Mouse (Mus musculus) MEL (cell line): ENCODE results near the gene Rnf167.

Experiments
- CTCF ChIP-seq, 3 experiments: IDR thresholded peaks in 2 of 3; conservative IDR thresholded peaks in 1 of 3; 2 replicates each; pipeline ENCODE4 v1.5.1; 2011 to 2012; ENCODE audit warnings: low read length in 3 of 3, low read depth in 2 of 3, mild to moderate bottlenecking in 2 of 3, improper control_type of control experiment in 1 of 3, inconsistent platforms in 1 of 3, mixed read lengths in 1 of 3, moderate library complexity in 1 of 3; ENCODE audit not compliant: control insufficient read depth in 1 of 3, insufficient read depth in 1 of 3, poor library complexity in 1 of 3, severe bottlenecking in 1 of 3
- E2F4 ChIP-seq: IDR thresholded peaks from 2 replicates; pipeline ENCODE4 v1.6.1; 2011; ENCODE audit warnings: low read depth, low read length, improper control_type of control experiment, borderline replicate concordance
- ELF1 ChIP-seq: IDR thresholded peaks from 2 replicates; pipeline ENCODE4 v1.6.1; 2014; ENCODE audit warnings: low read depth, mild to moderate bottlenecking, inconsistent platforms, low read length, improper control_type of control experiment, moderate library complexity
- MAFK ChIP-seq: IDR thresholded peaks from 2 replicates; pipeline ENCODE4 v1.6.1; 2011; ENCODE audit warnings: low read depth, mild to moderate bottlenecking, low read length, improper control_type of control experiment, borderline replicate concordance
- MAZ ChIP-seq: IDR thresholded peaks from 2 replicates; pipeline ENCODE4 v1.6.1; 2012; ENCODE audit warnings: low read depth, mild to moderate bottlenecking, inconsistent platforms, low read length, improper control_type of control experiment
- POLR2A ChIP-seq, 2 experiments: IDR thresholded peaks; 2 replicates each; pipeline ENCODE4 v1.6.1; 2011 to 2012; ENCODE audit warnings: low read length in 2 of 2, mild to moderate bottlenecking in 2 of 2, control low read depth in 1 of 2, improper control_type of control experiment in 1 of 2, low read depth in 1 of 2, moderate library complexity in 1 of 2; ENCODE audit not compliant: control insufficient read depth in 1 of 2, insufficient read depth in 1 of 2, poor library complexity in 1 of 2
- POLR2AphosphoS5 ChIP-seq: IDR thresholded peaks from 2 replicates; pipeline ENCODE4 v1.6.1; 2012; ENCODE audit warnings: low read depth, borderline replicate concordance, mild to moderate bottlenecking, inconsistent platforms, low read length, moderate library complexity, mixed read lengths
- TAL1 ChIP-seq: IDR thresholded peaks from 2 replicates; pipeline ENCODE4 v1.6.1; 2012; ENCODE audit warnings: mild to moderate bottlenecking, inconsistent platforms, low read length, moderate library complexity, mixed read lengths
- TCF12 ChIP-seq: IDR thresholded peaks from 2 replicates; pipeline ENCODE4 v1.6.1; 2014; ENCODE audit warnings: low read depth, mild to moderate bottlenecking, inconsistent platforms, low read length, improper control_type of control experiment, moderate library complexity
- UBTF ChIP-seq: IDR thresholded peaks from 2 replicates; pipeline ENCODE4 v1.6.1; 2012; ENCODE audit warnings: low read depth, mild to moderate bottlenecking, inconsistent platforms, low read length, improper control_type of control experiment, moderate library complexity, borderline replicate concordance; ENCODE audit not compliant: insufficient read depth
- ZKSCAN1 ChIP-seq: IDR thresholded peaks from 2 replicates; pipeline ENCODE4 v1.6.1; 2012; ENCODE audit warnings: low read depth, mild to moderate bottlenecking, inconsistent platforms, low read length, improper control_type of control experiment, moderate library complexity
- ZNF384 ChIP-seq: IDR thresholded peaks from 2 replicates; pipeline ENCODE4 v1.6.1; 2012; ENCODE audit warnings: low read depth, mild to moderate bottlenecking, inconsistent platforms, low read length, improper control_type of control experiment

- TF ChIP-seq CTCF (IDR thresholded peaks at IDR 0.05 in 2 of 3, conservative IDR thresholded peaks at IDR 0.05 in 1 of 3; ENCODE audit: control insufficient read depth in 1 of 3, insufficient read depth in 1 of 3, low read depth in 2 of 3, low read length in 3 of 3, poor library complexity in 1 of 3, severe bottlenecking in 1 of 3) (no peak), POLR2A (IDR thresholded peaks at IDR 0.05; ENCODE audit: control insufficient read depth in 1 of 2, insufficient read depth in 1 of 2, low read depth in 1 of 2, low read length in 2 of 2, poor library complexity in 1 of 2) (no peak), ZKSCAN1 (no peak), MAFK (no peak), POLR2AphosphoS5 (no peak), TCF12 (no peak), TAL1 (no peak), ELF1 (no peak), MAZ (no peak), ZNF384 (no peak), UBTF (no peak), E2F4 (no peak)
Measured at GRCm38 (mm10) chr11:70679361-70679760, 32.3 kb downstream of the Rnf167 start.
